Mouse (Mus musculus): ENCODE results near the gene Uvssa. TPM values are rescaled to one million over a fixed set of nuclear protein-coding genes. Genes with fewer than 3 reads are reported as not detected.

The Uvssa gene
- polyA plus RNA-seq, 1 experiment = 7.7 TPM

GRCm38 (mm10) chr5:33343571-33343970 is 34.8 kb upstream of the Uvssa start:
- TF ChIP-seq CTCF (IDR thresholded peaks at IDR 0.05; ENCODE audit: control insufficient read depth, insufficient read depth, low read length) (no peak), POLR2A (IDR thresholded peaks at IDR 0.05; ENCODE audit: borderline replicate concordance, control insufficient read depth, low read depth, low read length) (no peak)
- H3K4me3 ChIP-seq (replicated peaks; ENCODE audit: control insufficient read depth, low read depth, low read length) = no peak overlapping the region
- H3K27ac ChIP-seq (ENCODE audit: control insufficient read depth, insufficient read depth, low read depth, low read length, poor library complexity) = no peak overlapping the region
- H3K4me1 ChIP-seq (ENCODE audit: control insufficient read depth, insufficient read depth, low read length) = peaks cover 3% of the 10 kb centered on the region; the same call in 1 of the 2 replicates

DNA sequence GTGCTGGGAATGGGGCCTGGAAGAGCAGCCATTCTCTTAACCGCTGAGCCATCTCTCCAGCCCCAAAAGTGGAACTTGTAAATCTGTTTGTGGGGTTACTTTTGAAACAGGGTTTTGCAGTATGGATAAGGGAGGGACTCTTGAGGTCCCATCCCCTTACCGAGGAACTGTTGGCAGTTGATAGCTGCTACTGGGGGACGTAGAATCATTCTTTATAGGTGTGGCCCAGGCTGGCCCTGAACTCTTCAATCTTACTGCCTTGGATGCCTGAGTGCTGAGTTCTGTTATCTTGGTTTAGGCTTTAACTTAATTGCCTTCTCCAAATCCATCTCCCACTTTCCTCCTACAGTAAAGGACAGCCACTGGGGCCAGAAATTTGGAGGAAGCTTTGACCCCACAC is 34.3 kb upstream of the Uvssa start:
- H3K4me3 ChIP-seq (replicated peaks; ENCODE audit: control insufficient read depth, low read depth, low read length) = no peak overlapping the region
- peaks cover 3% of the 10 kb centered on the region; the same call in 1 of the 2 replicates for H3K4me1 ChIP-seq (ENCODE audit: control insufficient read depth, insufficient read depth, low read length)
- TF ChIP-seq POLR2A (IDR thresholded peaks at IDR 0.05; ENCODE audit: borderline replicate concordance, control insufficient read depth, low read depth, low read length) = no peak
- TF ChIP-seq CTCF (IDR thresholded peaks at IDR 0.05; ENCODE audit: control insufficient read depth, insufficient read depth, low read length) = no peak
- H3K27ac ChIP-seq (ENCODE audit: control insufficient read depth, insufficient read depth, low read depth, low read length, poor library complexity) = peak overlapping the region; percentile 19; the same call in 1 of the 2 replicates
- 54% methylated on average over 3 of the region's 3 CpGs for WGBS

GRCm38 (mm10) chr5:33347620-33348019 is 30.7 kb upstream of the Uvssa start:
- H3K4me1 ChIP-seq (ENCODE audit: control insufficient read depth, insufficient read depth, low read length) = peaks cover 5% of the 10 kb centered on the region; the same call in 1 of the 2 replicates
- no peak overlapping the region for H3K4me3 ChIP-seq (replicated peaks; ENCODE audit: control insufficient read depth, low read depth, low read length)
- WGBS = 67% methylated on average over 3 of the region's 3 CpGs
- no peak overlapping the region for H3K27ac ChIP-seq (ENCODE audit: control insufficient read depth, insufficient read depth, low read depth, low read length, poor library complexity)
- TF ChIP-seq POLR2A (IDR thresholded peaks at IDR 0.05; ENCODE audit: borderline replicate concordance, control insufficient read depth, low read depth, low read length) (no peak), CTCF (IDR thresholded peaks at IDR 0.05; ENCODE audit: control insufficient read depth, insufficient read depth, low read length) (no peak)

GRCm38 (mm10) chr5:33349205-33349604 is 29.1 kb upstream of the Uvssa start:
- WGBS = 91% methylated on average over 5 of the region's 5 CpGs
- Histone ChIP-seq H3K4me1 (ENCODE audit: control insufficient read depth, insufficient read depth, low read length) (peaks cover 9% of the 10 kb centered on the region), H3K27ac (ENCODE audit: control insufficient read depth, insufficient read depth, low read depth, low read length, poor library complexity) (no peak overlapping the region), H3K4me3 (replicated peaks; ENCODE audit: control insufficient read depth, low read depth, low read length) (no peak overlapping the region)
- no peak for TF ChIP-seq CTCF (IDR thresholded peaks at IDR 0.05; ENCODE audit: control insufficient read depth, insufficient read depth, low read length)
- TF ChIP-seq POLR2A (IDR thresholded peaks at IDR 0.05; ENCODE audit: borderline replicate concordance, control insufficient read depth, low read depth, low read length) = no peak

GRCm38 (mm10) chr5:33349706-33350105 is 28.6 kb upstream of the Uvssa start:
- no peak overlapping the region for H3K27ac ChIP-seq (ENCODE audit: control insufficient read depth, insufficient read depth, low read depth, low read length, poor library complexity)
- WGBS = 65% methylated on average over 4 of the region's 4 CpGs
- no peak for TF ChIP-seq POLR2A (IDR thresholded peaks at IDR 0.05; ENCODE audit: borderline replicate concordance, control insufficient read depth, low read depth, low read length)
- TF ChIP-seq CTCF (IDR thresholded peaks at IDR 0.05; ENCODE audit: control insufficient read depth, insufficient read depth, low read length) = no peak
- peaks cover 9% of the 10 kb centered on the region for H3K4me1 ChIP-seq (ENCODE audit: control insufficient read depth, insufficient read depth, low read length)
- no peak overlapping the region for H3K4me3 ChIP-seq (replicated peaks; ENCODE audit: control insufficient read depth, low read depth, low read length)

- Histone ChIP-seq H3K4me3 (replicated peaks; ENCODE audit: control insufficient read depth, low read depth, low read length) (peak overlapping the region; percentile 71), H3K27ac (ENCODE audit: control insufficient read depth, insufficient read depth, low read depth, low read length, poor library complexity) (peak overlapping the region; percentile 83), H3K4me1 (ENCODE audit: control insufficient read depth, insufficient read depth, low read length) (peaks cover 8% of the 10 kb centered on the region)
- WGBS = 25% methylated on average over 3 of the region's 3 CpGs
- TF ChIP-seq POLR2A (IDR thresholded peaks at IDR 0.05; ENCODE audit: borderline replicate concordance, control insufficient read depth, low read depth, low read length) (no peak), CTCF (IDR thresholded peaks at IDR 0.05; ENCODE audit: control insufficient read depth, insufficient read depth, low read length) (no peak)
These were observed 26.6 kb upstream of the Uvssa start for GRCm38 (mm10) chr5:33351556-33352272.

GRCm38 (mm10) chr5:33352273-33352645 is 26.1 kb upstream of the Uvssa start:
- 11% methylated on average over 8 of the region's 8 CpGs for WGBS
- Histone ChIP-seq H3K4me1 (ENCODE audit: control insufficient read depth, insufficient read depth, low read length) (peaks cover 8% of the 10 kb centered on the region), H3K4me3 (replicated peaks; ENCODE audit: control insufficient read depth, low read depth, low read length) (peak overlapping the region; percentile 71), H3K27ac (ENCODE audit: control insufficient read depth, insufficient read depth, low read depth, low read length, poor library complexity) (peak overlapping the region; percentile 83)
- no peak for TF ChIP-seq POLR2A (IDR thresholded peaks at IDR 0.05; ENCODE audit: borderline replicate concordance, control insufficient read depth, low read depth, low read length)
- no peak for TF ChIP-seq CTCF (IDR thresholded peaks at IDR 0.05; ENCODE audit: control insufficient read depth, insufficient read depth, low read length)

DNA sequence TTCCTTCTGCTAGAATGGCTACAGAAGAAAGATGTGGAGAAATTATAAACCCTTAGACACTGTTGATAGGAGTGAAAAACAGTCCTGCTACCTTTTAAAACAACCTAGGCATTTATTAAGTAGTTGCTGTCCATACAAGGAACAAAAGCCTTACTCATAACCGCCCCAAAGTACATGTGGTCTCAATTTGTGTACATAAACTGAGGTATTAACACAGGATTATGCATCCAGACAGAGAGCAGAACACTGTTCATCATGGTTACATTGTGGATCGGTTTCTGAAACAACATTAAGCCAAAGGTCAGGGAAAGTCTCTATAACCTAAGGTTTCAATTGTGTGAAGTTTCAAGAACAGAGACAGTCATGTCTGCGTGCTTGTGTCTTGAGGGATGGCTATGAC is 25.3 kb upstream of the Uvssa start:
- 57% methylated on average over 3 of the region's 3 CpGs for WGBS
- peaks cover 10% of the 10 kb centered on the region for H3K4me1 ChIP-seq (ENCODE audit: control insufficient read depth, insufficient read depth, low read length)
- TF ChIP-seq POLR2A (IDR thresholded peaks at IDR 0.05; ENCODE audit: borderline replicate concordance, control insufficient read depth, low read depth, low read length) = no peak
- TF ChIP-seq CTCF (IDR thresholded peaks at IDR 0.05; ENCODE audit: control insufficient read depth, insufficient read depth, low read length) = no peak
- H3K4me3 ChIP-seq (replicated peaks; ENCODE audit: control insufficient read depth, low read depth, low read length) = no peak overlapping the region
- peak overlapping the region; percentile 70; the same call in 1 of the 2 replicates for H3K27ac ChIP-seq (ENCODE audit: control insufficient read depth, insufficient read depth, low read depth, low read length, poor library complexity)

Data from bone marrow, adult 2 months (tissue).